Mouse (Mus musculus) embryonic facial prominence, embryonic 14.5 days (tissue): ENCODE results near the gene Ptchd4. TPM values are rescaled to one million over a fixed set of nuclear protein-coding genes. Genes with fewer than 3 reads are reported as not detected.

Source experiments
- ATAC-seq: fragments of 200-750 bp; cut with Nextera tagmentation; 2 replicates; pipeline ENCODE4 v1.8.0; 2017; ENCODE audit warnings: low read depth, moderate number of reproducible peaks, moderate TSS enrichment
- DNase-seq: peaks from one replicate; pipeline ENCODE4 v3.0.0-alpha.2; 2015; ENCODE audit warnings: low spot score
- H3K27ac ChIP-seq: fragments of 300-500 bp; sonication (generic); replicated peaks from 2 replicates; pipeline ENCODE4 v1.5.1; 2014; ENCODE audit warnings: low read depth, mild to moderate bottlenecking, low read length, moderate library complexity
- H3K27me3 ChIP-seq: fragments of 300-500 bp; sonication (generic); replicated peaks from 2 replicates; pipeline ENCODE4 v1.6.1; 2014; ENCODE audit warnings: low read length; ENCODE audit not compliant: control insufficient read depth, insufficient read depth
- H3K36me3 ChIP-seq: fragments of 300-500 bp; sonication (generic); 2 replicates; pipeline ENCODE4 v1.6.1; 2014; ENCODE audit warnings: low read length, mixed read lengths; ENCODE audit not compliant: control insufficient read depth, insufficient read depth
- H3K4me1 ChIP-seq: fragments of 300-500 bp; sonication (generic); 2 replicates; pipeline ENCODE4 v1.6.1; 2014; ENCODE audit warnings: antibody characterized with exemption, low read length; ENCODE audit not compliant: control insufficient read depth, insufficient read depth
- H3K4me2 ChIP-seq: fragments of 300-500 bp; sonication (generic); 2 replicates; pipeline ENCODE4 v1.6.1; 2014; ENCODE audit warnings: low read depth, mild to moderate bottlenecking, low read length, moderate library complexity, mixed read lengths
- H3K4me3 ChIP-seq: fragments of 300-500 bp; sonication (generic); 2 replicates; pipeline ENCODE4 v1.5.1; 2014; ENCODE audit warnings: low read depth, mild to moderate bottlenecking, low read length
- H3K9ac ChIP-seq: fragments of 300-500 bp; sonication (generic); 2 replicates; pipeline ENCODE4 v1.6.1; 2014; ENCODE audit warnings: low read depth, mild to moderate bottlenecking, low read length, moderate library complexity, mixed read lengths
- H3K9me3 ChIP-seq: fragments of 300-500 bp; sonication (generic); 2 replicates; pipeline ENCODE4 v1.6.1; 2016; ENCODE audit warnings: low read length; ENCODE audit not compliant: control insufficient read depth
- WGBS: fragments of 180-500 bp; shearing (Covaris S2); extraction: QIAGEN DNeasy Blood & Tissue Kit; methylation state at CpG from one replicate; pipeline ENCODE4 v1.1.7; 2014; 5-methylcytosine and 5-hydroxymethylcytosine counted together
- polyA plus RNA-seq: library from polyadenylated mRNA; unstranded; fragments of >200 nt; fragmentation: Nextera tagmentation; extraction: Ambion mirVana; gene quantifications from 2 replicates; pipeline ENCODE4 v1.2.1, GENCODE M21; 2014

Ptchd4 gene
- 1.5 and 1.8 TPM in 2 replicates for polyA plus RNA-seq

DNA sequence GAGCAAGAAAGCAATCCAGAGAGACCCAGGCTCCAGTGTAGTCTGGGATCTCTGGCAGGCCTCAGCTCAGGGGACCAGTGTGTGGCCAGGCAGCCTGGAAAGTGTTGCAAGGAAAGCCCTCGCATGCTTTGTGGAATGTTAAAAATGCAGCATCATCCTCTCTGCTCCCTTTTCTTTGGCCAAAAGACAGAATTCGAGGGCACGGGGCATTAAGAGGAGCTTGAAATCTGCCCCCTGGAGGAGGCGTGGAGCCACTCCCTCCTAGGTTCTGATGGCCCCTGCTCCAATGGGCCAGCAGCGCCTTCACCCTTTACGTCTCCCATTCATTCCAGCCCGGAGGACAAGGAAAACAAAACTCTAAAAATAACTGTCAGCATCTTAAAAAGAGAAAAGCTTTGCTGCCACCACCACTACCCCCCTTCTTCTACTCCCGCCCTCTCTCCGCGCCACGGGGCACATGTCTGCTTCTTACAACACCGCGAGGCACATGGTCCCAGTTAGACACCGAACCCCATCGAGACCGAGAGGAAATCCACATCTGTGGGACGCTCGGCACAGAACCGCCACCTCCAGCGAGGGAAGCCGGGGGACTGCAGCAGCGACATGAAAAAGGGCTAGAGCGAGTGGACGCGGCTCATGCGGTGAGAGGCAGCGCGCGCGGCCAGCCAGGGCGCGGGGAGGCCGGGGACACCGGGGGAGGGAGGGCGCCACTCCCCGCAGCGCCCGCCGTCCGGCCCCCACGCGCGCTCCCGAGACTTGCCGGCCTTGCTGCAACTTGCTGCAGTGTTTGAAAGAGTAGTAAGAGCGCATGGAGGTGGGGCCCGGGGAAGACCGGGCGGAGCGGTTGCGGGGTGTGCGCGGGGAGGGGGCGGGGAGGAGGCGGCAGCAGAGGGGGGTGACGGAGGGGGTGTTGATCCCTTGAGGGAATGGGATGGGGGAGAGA lies at the start of gene Ptchd4:
Gene Ptchd4 (plus strand): TSS at position 279 of the 943 bp plus-strand sequence.
- H3K36me3 ChIP-seq: no peaks in the 10 kb centered on the region
- H3K27me3 ChIP-seq: peaks cover 14% of the 10 kb centered on the region; the same call in 1 of the 2 replicates
- peak within 1 kb of the TSS; percentile 66 for H3K9ac ChIP-seq
- peaks cover 10% of the 10 kb centered on the region; the same call in 1 of the 2 replicates for H3K4me1 ChIP-seq
- ATAC-seq: peak; percentile 85
- under 1% methylated on average over 50 of the region's 56 CpGs for WGBS
- peak within 1 kb of the TSS; percentile 90 for H3K4me2 ChIP-seq
- no peaks in the 10 kb centered on the region for H3K9me3 ChIP-seq
- H3K27ac ChIP-seq: no peak within 1 kb of the TSS; the same call in 1 of the 2 replicates
- peak; percentile 43 for DNase-seq
- peak within 1 kb of the TSS; percentile 59 for H3K4me3 ChIP-seq

DNA sequence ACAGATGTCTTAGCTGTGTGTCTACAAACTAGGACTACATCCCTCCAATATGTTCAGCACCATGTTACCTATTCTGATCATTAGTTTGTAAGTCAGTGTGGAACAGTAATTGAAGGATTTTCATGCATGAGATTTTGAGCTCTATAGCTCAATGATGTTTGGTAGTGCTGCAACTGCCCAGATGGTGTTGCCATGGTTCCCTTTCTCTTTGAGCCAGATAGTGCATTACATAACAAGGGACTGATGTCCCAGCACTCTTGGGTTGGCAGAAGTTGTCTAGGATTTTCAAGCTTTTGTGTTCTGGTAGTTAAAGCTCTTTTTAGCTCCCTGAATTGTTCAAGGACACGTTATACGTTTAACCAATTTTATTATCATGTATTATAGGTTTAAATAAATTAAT lies 38.9 kb upstream of the Ptchd4 start:
- Histone ChIP-seq H3K27ac (no peak overlapping the region), H3K27me3 (no peaks in the 10 kb centered on the region), H3K4me2 (no peak overlapping the region), H3K9me3 (no peaks in the 10 kb centered on the region), H3K36me3 (no peaks in the 10 kb centered on the region), H3K9ac (no peak overlapping the region), H3K4me3 (no peak overlapping the region), H3K4me1 (no peaks in the 10 kb centered on the region)
- WGBS: 79% methylated on average over 2 of the region's 2 CpGs
- DNase-seq (no peak), ATAC-seq (no peak)

GRCm38 (mm10) chr17:42284391-42284790 lies 31.4 kb upstream of the Ptchd4 start:
- H3K4me1 ChIP-seq: no peaks in the 10 kb centered on the region
- ATAC-seq (no peak), DNase-seq (no peak)
- H3K36me3 ChIP-seq: no peaks in the 10 kb centered on the region
- H3K27ac ChIP-seq: no peak overlapping the region
- H3K9me3 ChIP-seq: no peaks in the 10 kb centered on the region
- no peak overlapping the region for H3K9ac ChIP-seq
- H3K4me2 ChIP-seq: no peak overlapping the region
- H3K27me3 ChIP-seq: no peaks in the 10 kb centered on the region
- 49% methylated on average over 1 of the region's 1 CpGs for WGBS
- no peak overlapping the region for H3K4me3 ChIP-seq

DNA sequence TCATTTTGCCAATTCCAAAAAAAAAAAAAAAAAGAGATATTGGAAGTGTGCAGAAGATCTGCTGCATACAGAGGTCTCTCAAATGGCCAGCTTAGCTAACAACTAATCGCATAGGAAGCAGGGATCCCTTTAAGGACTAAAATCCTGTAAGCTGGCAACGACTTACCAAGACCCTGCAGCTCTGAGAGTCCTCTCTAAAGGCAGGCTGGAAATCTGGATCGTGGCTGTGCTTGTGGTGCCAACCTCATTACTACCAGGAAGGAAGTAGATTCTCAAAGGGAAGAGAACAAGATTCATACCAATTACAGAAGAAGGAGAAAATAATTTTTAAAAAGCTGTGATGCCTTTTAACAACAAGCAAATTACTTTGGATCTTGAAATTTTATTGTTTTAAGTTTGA lies 29.5 kb upstream of the Ptchd4 start:
- Histone ChIP-seq H3K36me3 (no peaks in the 10 kb centered on the region), H3K9ac (no peak overlapping the region), H3K9me3 (no peaks in the 10 kb centered on the region), H3K4me3 (no peak overlapping the region), H3K27me3 (no peaks in the 10 kb centered on the region), H3K4me2 (no peak overlapping the region), H3K27ac (no peak overlapping the region), H3K4me1 (no peaks in the 10 kb centered on the region)
- ATAC-seq (no peak), DNase-seq (no peak)
- 75% methylated on average over 3 of the region's 3 CpGs for WGBS

DNA sequence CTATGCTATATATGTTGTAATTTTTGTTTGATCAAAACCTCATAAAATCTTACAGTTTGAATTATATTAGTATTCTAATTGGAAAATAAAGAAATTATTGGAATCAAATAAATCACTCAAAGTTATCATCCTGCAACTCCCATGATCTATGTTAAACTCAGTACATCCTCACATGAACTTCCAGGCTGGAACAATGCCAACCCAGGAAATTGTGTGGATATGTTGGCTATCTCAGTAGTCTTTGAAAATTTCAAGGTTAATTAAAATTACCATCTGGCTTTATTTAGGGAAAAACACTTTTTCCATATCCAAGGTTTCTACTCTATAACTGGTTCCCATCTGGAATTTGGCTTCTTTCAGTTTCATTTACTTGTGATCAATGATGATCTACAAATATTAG lies 25.4 kb upstream of the Ptchd4 start:
- no peaks in the 10 kb centered on the region for H3K9me3 ChIP-seq
- DNase-seq (no peak), ATAC-seq (no peak)
- H3K27ac ChIP-seq: no peak overlapping the region
- H3K36me3 ChIP-seq: no peaks in the 10 kb centered on the region
- H3K9ac ChIP-seq: no peak overlapping the region
- no peak overlapping the region for H3K4me3 ChIP-seq
- H3K4me2 ChIP-seq: no peak overlapping the region
- H3K27me3 ChIP-seq: no peaks in the 10 kb centered on the region
- no peaks in the 10 kb centered on the region for H3K4me1 ChIP-seq

- DNase-seq: no peak
- Histone ChIP-seq H3K4me2 (no peak overlapping the region), H3K36me3 (no peaks in the 10 kb centered on the region), H3K27ac (no peak overlapping the region), H3K27me3 (no peaks in the 10 kb centered on the region), H3K9ac (no peak overlapping the region), H3K4me1 (no peaks in the 10 kb centered on the region), H3K9me3 (no peaks in the 10 kb centered on the region), H3K4me3 (no peak overlapping the region)
- no peak for ATAC-seq
- 49% methylated on average over 5 of the region's 5 CpGs for WGBS
These were observed 24.0 kb upstream of the Ptchd4 start for GRCm38 (mm10) chr17:42291793-42292192.

GRCm38 (mm10) chr17:42297986-42298385 lies 17.8 kb upstream of the Ptchd4 start:
- WGBS: 58% methylated on average over 4 of the region's 4 CpGs
- no peaks in the 10 kb centered on the region for H3K27me3 ChIP-seq

DNA sequence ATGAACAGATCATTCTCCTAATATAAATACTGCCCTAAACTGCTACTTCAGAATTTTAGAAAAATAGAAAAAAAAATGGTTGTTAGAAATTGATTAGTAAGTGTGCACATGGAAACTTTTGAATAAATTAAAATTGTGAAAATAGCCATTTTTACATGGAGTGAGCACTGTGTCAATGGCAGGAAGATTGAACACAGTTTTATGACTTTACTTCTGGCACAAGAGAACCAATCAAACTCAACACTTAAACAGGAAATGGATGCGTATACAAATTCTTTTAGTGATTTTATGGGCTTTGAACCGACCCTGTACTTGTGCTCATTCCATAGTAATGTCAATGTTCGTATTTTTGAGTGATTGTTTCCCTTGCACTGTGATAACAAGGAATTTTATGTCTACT lies 16.1 kb upstream of the Ptchd4 start:
- no peaks in the 10 kb centered on the region for H3K4me1 ChIP-seq
- DNase-seq (no peak), ATAC-seq (no peak)
- no peak overlapping the region for H3K27ac ChIP-seq
- H3K4me3 ChIP-seq: no peak overlapping the region
- H3K9me3 ChIP-seq: no peaks in the 10 kb centered on the region
- no peaks in the 10 kb centered on the region for H3K36me3 ChIP-seq
- 64% methylated on average over 3 of the region's 3 CpGs for WGBS
- H3K9ac ChIP-seq: no peak overlapping the region
- H3K27me3 ChIP-seq: no peaks in the 10 kb centered on the region
- no peak overlapping the region for H3K4me2 ChIP-seq

More at GRCm38 (mm10) chr17:42297986-42298385, 17.8 kb upstream of the Ptchd4 start:
- DNase-seq: no peak
- H3K4me2 ChIP-seq: no peak overlapping the region
- H3K4me1 ChIP-seq: no peaks in the 10 kb centered on the region
- no peaks in the 10 kb centered on the region for H3K9me3 ChIP-seq
- no peak for ATAC-seq
- no peak overlapping the region for H3K4me3 ChIP-seq
- H3K27ac ChIP-seq: no peak overlapping the region
- no peaks in the 10 kb centered on the region for H3K36me3 ChIP-seq
- H3K9ac ChIP-seq: no peak overlapping the region
